23 mouse cellular contexts compared by ENCODE assay signal in genomic region chr15:3831802-3832201, GRCm38 (mm10).
DNase-seq lines count a peak whose midpoint lies in the region; ATAC-seq lines count a peak whose summit lies in the region.
"Had no signal": no experiment of that assay in that cellular context is flagged by ENCODE, and none has a peak within 500 bp of the region (broad histone marks: within the 10 kb centered on the region; RNA-seq: fewer than 3 reads in every experiment).

No protein-coding gene starts in this region.

- H3K9me3 ChIP-seq in kidney, embryonic 14.5 days (ENCODE audit: control insufficient read depth, low read length): no peaks in the 10 kb centered on the region
- no peaks in the 10 kb centered on the region for H3K9me3 ChIP-seq in liver, embryonic 11.5 days (ENCODE audit: control insufficient read depth, low read length)
- H3K9me3 ChIP-seq in embryonic facial prominence, embryonic 10.5 days: no peaks in the 10 kb centered on the region
- H3K9me3 ChIP-seq: embryonic facial prominence, embryonic 12.5 days; forebrain, embryonic 13.5 days; forebrain, embryonic 15.5 days had no signal

- H3K27me3 ChIP-seq in kidney, embryonic 14.5 days (ENCODE audit: control insufficient read depth, insufficient read depth, low read length): no peaks in the 10 kb centered on the region
- H3K27me3 ChIP-seq in liver, embryonic 11.5 days (replicated peaks; ENCODE audit: control insufficient read depth, insufficient read depth, low read length): no peaks in the 10 kb centered on the region
- no peaks in the 10 kb centered on the region for H3K27me3 ChIP-seq in embryonic facial prominence, embryonic 10.5 days (replicated peaks; ENCODE audit: low read depth, poor library complexity, severe bottlenecking)
- H3K27me3 ChIP-seq: embryonic facial prominence, embryonic 12.5 days; forebrain, embryonic 13.5 days; forebrain, embryonic 15.5 days; Patski had no signal

- H3K27ac ChIP-seq in kidney, embryonic 14.5 days (ENCODE audit: low read depth, low read length): no peak overlapping the region
- H3K27ac ChIP-seq in liver, embryonic 11.5 days (ENCODE audit: low read depth, low read length): no peak overlapping the region
- H3K27ac ChIP-seq in embryonic facial prominence, embryonic 10.5 days (replicated peaks): no peak overlapping the region
- H3K27ac ChIP-seq: embryonic facial prominence, embryonic 12.5 days; forebrain, embryonic 13.5 days; forebrain, embryonic 15.5 days had no signal

- no peak overlapping the region for H3K9ac ChIP-seq in kidney, embryonic 14.5 days (ENCODE audit: low read depth, low read length)
- H3K9ac ChIP-seq in liver, embryonic 11.5 days (ENCODE audit: low read depth, low read length): no peak overlapping the region
- H3K9ac ChIP-seq: embryonic facial prominence, embryonic 12.5 days; forebrain, embryonic 13.5 days; forebrain, embryonic 15.5 days; forebrain, postnatal 0 days had no signal

- peak; percentile 2 for DNase-seq in adrenal gland, postnatal 10 days
- no peak for DNase-seq in adrenal gland, adult 8-10 months
- peak; percentile 9 for DNase-seq in kidney, postnatal 14 days
- DNase-seq in 3T3-L1 (ENCODE audit: low read depth, low spot score): peak; percentile 11
- DNase-seq in adipocyte (ENCODE audit: low spot score): peak; percentile 43
- no peak for DNase-seq in liver, embryonic 11.5 days (ENCODE audit: low spot score)
- no peak for DNase-seq in embryonic facial prominence, embryonic 10.5 days (ENCODE audit: low spot score)
- DNase-seq: adrenal gland, adult 2 months; adrenal gland, postnatal 25 days; cerebellum, adult 11 months; cerebellum, adult 18-20 months; cerebellum, adult 8-10 months; cerebellum, adult 9-11 months; cerebellum, postnatal 14 days; cerebellum, postnatal 36 days; embryo, embryonic 11 days; forebrain, postnatal 0 days had no signal

- no peak overlapping the region for H3K4me3 ChIP-seq in kidney, embryonic 14.5 days (ENCODE audit: low read length)
- H3K4me3 ChIP-seq in liver, embryonic 11.5 days (ENCODE audit: low read depth, low read length): no peak overlapping the region
- no peak overlapping the region for H3K4me3 ChIP-seq in embryonic facial prominence, embryonic 10.5 days
- H3K4me3 ChIP-seq: embryonic facial prominence, embryonic 12.5 days; forebrain, embryonic 13.5 days; forebrain, embryonic 15.5 days had no signal

- no peaks in the 10 kb centered on the region for H3K4me1 ChIP-seq in kidney, embryonic 14.5 days (ENCODE audit: control insufficient read depth, insufficient read depth, low read length)
- H3K4me1 ChIP-seq in liver, embryonic 11.5 days (replicated peaks; ENCODE audit: control insufficient read depth, insufficient read depth, low read length): no peaks in the 10 kb centered on the region
- H3K4me1 ChIP-seq in embryonic facial prominence, embryonic 10.5 days: no peaks in the 10 kb centered on the region
- H3K4me1 ChIP-seq: embryonic facial prominence, embryonic 12.5 days; forebrain, embryonic 13.5 days; forebrain, embryonic 15.5 days had no signal

- WGBS in kidney, embryonic 14.5 days: 77% methylated on average over 4 of the region's 4 CpGs
- WGBS in liver, embryonic 11.5 days: 84% methylated on average over 4 of the region's 4 CpGs
- WGBS in embryonic facial prominence, embryonic 10.5 days: 84% methylated on average over 4 of the region's 4 CpGs

- no peak for ATAC-seq in kidney, embryonic 14.5 days (ENCODE audit: low FRiP score, low TSS enrichment)
- ATAC-seq in liver, embryonic 11.5 days (replicated peaks; ENCODE audit: low FRiP score): no peak
- ATAC-seq: activated CD4-positive, CD25-positive, alpha-beta regulatory T cell, adult 4 months; forebrain, embryonic 13.5 days; forebrain, embryonic 15.5 days; forebrain, postnatal 0 days; Patski had no signal

- no peak overlapping the region for H3K4me2 ChIP-seq in kidney, embryonic 14.5 days (replicated peaks; ENCODE audit: low read depth, low read length)
- H3K4me2 ChIP-seq in liver, embryonic 11.5 days: no peak overlapping the region
- H3K4me2 ChIP-seq: embryonic facial prominence, embryonic 12.5 days; forebrain, embryonic 13.5 days; forebrain, embryonic 15.5 days had no signal

- H3K36me3 ChIP-seq in kidney, embryonic 14.5 days (ENCODE audit: control insufficient read depth, insufficient read depth, low read length): no peaks in the 10 kb centered on the region
- no peaks in the 10 kb centered on the region for H3K36me3 ChIP-seq in liver, embryonic 11.5 days (ENCODE audit: control insufficient read depth, insufficient read depth, low read length)
- H3K36me3 ChIP-seq in embryonic facial prominence, embryonic 10.5 days (replicated peaks): no peaks in the 10 kb centered on the region
- H3K36me3 ChIP-seq: embryonic facial prominence, embryonic 12.5 days; forebrain, embryonic 15.5 days had no signal

Comparison
In these comparisons a context has a peak if more than half of its experiments do, and no peak if none do; other contexts are left out.
1. DNase-seq: peak in adrenal gland, postnatal 10 days (single experiment), kidney, postnatal 14 days (single experiment), 3T3-L1 (single experiment) and adipocyte (single experiment); none in adrenal gland, adult 8-10 months (single experiment), liver, embryonic 11.5 days (single experiment) and embryonic facial prominence, embryonic 10.5 days (single experiment).